In the genomic region with DNA sequence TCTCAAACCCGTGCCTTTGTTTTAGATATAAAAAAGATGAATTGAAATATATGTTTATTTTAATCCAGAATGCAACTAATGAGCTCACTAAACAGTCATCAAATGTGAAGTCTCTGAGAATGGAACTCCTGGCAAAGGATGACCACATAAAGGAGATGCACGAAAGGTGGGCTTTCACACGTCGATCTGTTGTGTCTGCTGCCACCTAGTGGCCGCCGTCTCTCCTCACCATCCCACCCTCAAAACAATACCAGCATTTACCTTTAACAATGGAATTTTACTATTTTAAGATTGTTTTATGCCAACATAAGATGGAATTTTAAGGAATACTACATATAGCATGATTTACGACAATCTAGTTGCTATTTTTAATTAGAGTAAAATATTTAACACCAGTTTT, we compare ENCODE assay signal across 8 mouse cellular contexts.
DNase-seq lines count a peak whose midpoint lies in the region; ATAC-seq and TF ChIP-seq lines count a peak whose summit lies in the region.

No protein-coding gene starts in this region.

- TF ChIP-seq POLR2A in brain, embryonic 14.5 days (IDR thresholded peaks at IDR 0.05; ENCODE audit: borderline replicate concordance, extremely low read depth, insufficient read depth, insufficient read length, poor library complexity, severe bottlenecking), result no peak

- H3K27me3 ChIP-seq in forebrain, embryonic 10.5 days (ENCODE audit: poor library complexity, severe bottlenecking), result no peaks in the 10 kb centered on the region
- H3K27me3 ChIP-seq in limb, embryonic 11.5 days (ENCODE audit: control insufficient read depth, insufficient read depth, low read length), result no peaks in the 10 kb centered on the region
- H3K27me3 ChIP-seq in neural tube, embryonic 15.5 days (replicated peaks), result no peaks in the 10 kb centered on the region

- peak; percentile 96 for TF ChIP-seq CTCF in brain, embryonic 14.5 days (IDR thresholded peaks at IDR 0.05; ENCODE audit: borderline replicate concordance, extremely low read depth, insufficient read depth, insufficient read length)

- WGBS in forebrain, embryonic 10.5 days, result 14% methylated on average over 7 of the region's 7 CpGs
- 13% methylated on average over 7 of the region's 7 CpGs for WGBS in limb, embryonic 11.5 days
- 13% methylated on average over 7 of the region's 7 CpGs for WGBS in neural tube, embryonic 15.5 days

- ATAC-seq in CD4-positive, CD25-positive, alpha-beta regulatory T cell, adult 4 months, result peak; percentile 80
- no peak for ATAC-seq in limb, embryonic 11.5 days (ENCODE audit: insufficient number of reproducible peaks, low FRiP score, low TSS enrichment, low read depth)
- peak; percentile 76; the same call in 1 of the 2 replicates for ATAC-seq in neural tube, embryonic 15.5 days (ENCODE audit: low FRiP score)
- no peak for ATAC-seq in erythroblast, adult 5-6 weeks (replicated peaks; ENCODE audit: low FRiP score, poor library complexity, severe bottlenecking)

- DNase-seq in 3134 (ENCODE audit: extremely low read depth, insufficient read length, low spot score), result peak; percentile 7
- peak; percentile 90 for DNase-seq in brain, embryonic 14.5 days (ENCODE audit: low read depth)
- DNase-seq in forebrain, embryonic 10.5 days (ENCODE audit: extremely low spot score, low spot score), result peak; percentile 44
- peak; percentile 35 for DNase-seq in hindlimb bud, embryonic 11.5 days (ENCODE audit: extremely low spot score, low read depth, low spot score)
- DNase-seq in limb, embryonic 11.5 days (ENCODE audit: low spot score), result peak; percentile 83

- peaks cover 5% of the 10 kb centered on the region; the same call in 1 of the 2 replicates for H3K36me3 ChIP-seq in forebrain, embryonic 10.5 days (replicated peaks)
- H3K36me3 ChIP-seq in limb, embryonic 11.5 days (ENCODE audit: control insufficient read depth, insufficient read depth, low read length), result no peaks in the 10 kb centered on the region
- H3K36me3 ChIP-seq in neural tube, embryonic 15.5 days, result no peaks in the 10 kb centered on the region

- no peak overlapping the region for H3K27ac ChIP-seq in forebrain, embryonic 10.5 days
- H3K27ac ChIP-seq in limb, embryonic 11.5 days (replicated peaks; ENCODE audit: low read depth, low read length), result no peak overlapping the region
- H3K27ac ChIP-seq in neural tube, embryonic 15.5 days (replicated peaks), result no peak overlapping the region

- no peak overlapping the region for H3K4me3 ChIP-seq in forebrain, embryonic 10.5 days
- H3K4me3 ChIP-seq in limb, embryonic 11.5 days (ENCODE audit: low read depth, low read length), result no peak overlapping the region
- no peak overlapping the region for H3K4me3 ChIP-seq in neural tube, embryonic 15.5 days (replicated peaks)

- H3K9me3 ChIP-seq in forebrain, embryonic 10.5 days, result no peaks in the 10 kb centered on the region
- no peaks in the 10 kb centered on the region for H3K9me3 ChIP-seq in limb, embryonic 11.5 days (ENCODE audit: control insufficient read depth, low read length)
- H3K9me3 ChIP-seq in neural tube, embryonic 15.5 days (replicated peaks), result no peaks in the 10 kb centered on the region

- H3K9ac ChIP-seq in limb, embryonic 11.5 days (ENCODE audit: low read length), result no peak overlapping the region
- no peak overlapping the region for H3K9ac ChIP-seq in neural tube, embryonic 15.5 days (replicated peaks)

- no peak overlapping the region for H3K4me2 ChIP-seq in limb, embryonic 11.5 days (ENCODE audit: low read depth, severe bottlenecking)
- H3K4me2 ChIP-seq in neural tube, embryonic 15.5 days, result no peak overlapping the region

- no peaks in the 10 kb centered on the region for H3K4me1 ChIP-seq in forebrain, embryonic 10.5 days
- H3K4me1 ChIP-seq in limb, embryonic 11.5 days (ENCODE audit: control insufficient read depth, insufficient read depth, low read length), result no peaks in the 10 kb centered on the region
- no peaks in the 10 kb centered on the region for H3K4me1 ChIP-seq in neural tube, embryonic 15.5 days

Comparison
In these comparisons a context has a peak if more than half of its experiments do, and no peak if none do; other contexts are left out.
1. DNase-seq: peak in every context shown above with its lines; median percentile 90 in brain, embryonic 14.5 days; 83 in limb, embryonic 11.5 days; 44 in forebrain, embryonic 10.5 days; 35 in hindlimb bud, embryonic 11.5 days; 7 in 3134.
2. ATAC-seq: peak in CD4-positive, CD25-positive, alpha-beta regulatory T cell, adult 4 months (single experiment) and neural tube, embryonic 15.5 days (single experiment); none in limb, embryonic 11.5 days (single experiment) and erythroblast, adult 5-6 weeks (single experiment).